Mouse (Mus musculus): Measurements from ENCODE around the gene Hoxd13.

DNA sequence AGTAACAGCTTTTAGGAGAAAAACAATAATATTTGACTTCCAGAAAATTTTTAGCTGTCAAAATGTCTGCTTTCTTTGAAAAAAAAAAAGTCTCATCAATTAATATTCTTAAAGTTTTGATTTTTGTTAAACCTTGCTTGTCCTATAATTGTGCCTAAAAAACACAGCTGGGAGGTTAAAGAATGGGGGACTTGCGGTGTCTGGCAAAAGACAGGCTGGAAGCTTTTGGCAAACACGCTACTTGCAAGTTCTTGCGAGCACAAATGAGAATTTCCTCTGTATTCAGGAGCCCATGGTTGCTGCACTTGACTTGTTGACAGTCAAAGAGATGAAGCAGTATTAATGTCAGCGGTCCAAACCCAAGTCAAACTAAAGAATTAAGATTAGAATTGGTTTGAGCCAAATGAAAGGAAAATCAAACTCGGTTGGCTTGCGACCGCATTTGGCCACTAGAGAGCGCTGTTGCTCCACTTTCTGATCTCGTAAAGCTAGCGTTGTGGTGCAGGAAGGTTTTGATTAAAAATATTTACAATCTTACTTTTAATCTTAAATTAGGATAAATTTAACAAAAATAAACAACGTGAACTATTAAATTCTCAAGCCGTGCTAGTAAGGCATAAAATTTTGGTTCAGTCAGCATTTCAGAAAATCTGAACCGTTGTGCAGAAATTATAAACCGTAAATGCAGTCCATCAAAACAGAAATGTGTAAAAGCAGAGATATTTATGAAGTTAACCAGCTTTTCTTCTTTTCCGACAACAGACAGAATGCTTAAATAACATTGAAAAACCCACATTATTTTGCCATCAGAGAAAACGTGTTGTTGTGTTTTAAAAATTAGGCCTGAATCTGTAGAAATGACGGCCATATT is 34.1 kb downstream of the Hoxd13 start:
- TF ChIP-seq POLR2AphosphoS2 (IDR thresholded peaks at IDR 0.05; ENCODE audit: insufficient read length, low read depth) (no peak), CEBPB (IDR thresholded peaks at IDR 0.05; ENCODE audit: insufficient read depth, poor library complexity, severe bottlenecking) (no peak)
